Mouse (Mus musculus) small intestine, adult 2 months (tissue): ENCODE measurements around the gene Rph3al. TPM values are rescaled to one million over a fixed set of nuclear protein-coding genes. Genes with fewer than 3 reads are reported as not detected.
A peak's percentile ranks its signal among the peaks of the same experiment; 100 is the strongest.

Experiments
- H3K27ac ChIP-seq: fragments of 200-500 bp; 2 replicates; pipeline ENCODE4 v1.5.1; 2012; ENCODE audit warnings: low read depth, low read length, control low read depth, inconsistent platforms; ENCODE audit not compliant: insufficient read depth
- H3K27me3 ChIP-seq: fragments of 200-500 bp; 2 replicates; pipeline ENCODE4 v1.6.1; 2012; ENCODE audit warnings: mild to moderate bottlenecking, moderate library complexity, low read length, inconsistent platforms; ENCODE audit not compliant: control insufficient read depth, insufficient read depth
- H3K36me3 ChIP-seq: fragments of 200-500 bp; 2 replicates; pipeline ENCODE4 v1.6.1; 2012; ENCODE audit warnings: mild to moderate bottlenecking, low read length, control low read depth, inconsistent platforms; ENCODE audit not compliant: control insufficient read depth, insufficient read depth
- H3K4me1 ChIP-seq: fragments of 200-500 bp; 2 replicates; pipeline ENCODE4 v1.6.1; 2012; ENCODE audit warnings: low read length, inconsistent platforms, mixed read lengths; ENCODE audit not compliant: control insufficient read depth, insufficient read depth, insufficient read length
- H3K4me3 ChIP-seq: fragments of 200-500 bp; 2 replicates; pipeline ENCODE4 v1.5.1; 2012; ENCODE audit warnings: low read depth, mild to moderate bottlenecking, control low read depth, inconsistent platforms, low read length, moderate library complexity
- CTCF ChIP-seq: fragments of 200-500 bp; IDR thresholded peaks from 2 replicates; pipeline ENCODE4 v1.5.1; 2012; ENCODE audit warnings: low read depth, mild to moderate bottlenecking, control low read depth, inconsistent platforms, low read length, moderate library complexity, mixed read lengths; ENCODE audit not compliant: insufficient replicate concordance, insufficient read length; ENCODE audit errors: extremely low read depth
- POLR2A ChIP-seq: fragments of 200-500 bp; IDR thresholded peaks from 2 replicates; pipeline ENCODE4 v1.6.1; 2012; ENCODE audit warnings: low read depth, mild to moderate bottlenecking, control low read depth, inconsistent platforms, low read length, moderate library complexity
- WGBS: fragments of 180-500 bp; shearing (Covaris S2); methylation state at CpG from one replicate; pipeline ENCODE4 v1.1.7; 2018; 5-methylcytosine and 5-hydroxymethylcytosine counted together
- polyA plus RNA-seq: library from polyadenylated mRNA; depleted of rRNA; stranded (reverse); fragments of >200 nt; gene quantifications from 2 replicates; pipeline ENCODE4 v1.2.3, GENCODE M21; 2012

Rph3al gene
- polyA plus RNA-seq, 1 experiment: 12.6 TPM

DNA sequence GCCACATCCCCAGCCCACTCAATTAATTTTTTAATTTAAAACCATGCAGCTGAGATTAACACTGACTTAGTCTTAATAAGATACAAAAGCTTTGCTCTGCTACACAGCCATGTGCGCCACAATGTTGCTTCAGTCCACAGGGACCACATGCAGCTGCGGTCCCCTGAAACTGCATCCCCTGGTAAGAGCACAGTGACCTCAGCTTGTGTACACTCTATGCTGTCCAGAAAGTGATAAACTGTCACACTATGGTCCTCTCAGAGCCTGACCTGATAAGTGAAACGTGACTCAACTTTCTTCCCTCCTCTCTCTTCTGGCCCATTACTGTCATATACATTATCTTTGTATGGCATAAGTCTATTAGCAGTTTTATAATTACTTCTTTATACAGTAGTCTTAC is 12.2 kb upstream of the Rph3al start:
- H3K27me3 ChIP-seq: no peaks in the 10 kb centered on the region
- no peaks in the 10 kb centered on the region for H3K36me3 ChIP-seq
- TF ChIP-seq POLR2A: no peak
- TF ChIP-seq CTCF: no peak
- peaks cover 19% of the 10 kb centered on the region for H3K4me1 ChIP-seq
- H3K27ac ChIP-seq: no peak overlapping the region
- WGBS: 78% methylated on average over 3 of the region's 3 CpGs
- H3K4me3 ChIP-seq: no peak overlapping the region

DNA sequence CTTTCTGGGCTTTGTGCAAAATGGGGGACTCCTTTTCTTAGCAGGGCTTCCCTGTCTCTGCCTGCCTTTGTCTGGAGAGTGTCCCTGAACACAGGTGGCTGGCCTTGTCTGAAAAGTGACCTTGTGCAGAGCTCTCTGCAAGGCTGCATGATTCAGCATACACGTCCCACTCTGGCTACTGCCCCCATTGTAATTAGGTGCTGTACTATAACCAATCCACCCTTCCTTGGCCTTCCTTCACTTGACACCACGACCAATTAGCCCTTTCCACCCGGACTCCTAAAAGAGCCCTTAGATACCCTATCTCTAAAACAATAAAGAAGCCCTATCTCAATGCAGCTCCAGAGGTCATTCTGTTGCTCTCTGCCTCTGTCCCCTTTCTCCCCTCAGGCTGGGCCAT is 10.6 kb upstream of the Rph3al start:
- H3K27ac ChIP-seq: peak overlapping the region; percentile 63; the same call in 1 of the 2 replicates
- no peaks in the 10 kb centered on the region for H3K36me3 ChIP-seq
- no peaks in the 10 kb centered on the region for H3K27me3 ChIP-seq
- WGBS: 16% methylated on average over 3 of the region's 3 CpGs
- no peak overlapping the region for H3K4me3 ChIP-seq
- TF ChIP-seq POLR2A (no peak), CTCF (no peak)
- H3K4me1 ChIP-seq: peaks cover 17% of the 10 kb centered on the region

DNA sequence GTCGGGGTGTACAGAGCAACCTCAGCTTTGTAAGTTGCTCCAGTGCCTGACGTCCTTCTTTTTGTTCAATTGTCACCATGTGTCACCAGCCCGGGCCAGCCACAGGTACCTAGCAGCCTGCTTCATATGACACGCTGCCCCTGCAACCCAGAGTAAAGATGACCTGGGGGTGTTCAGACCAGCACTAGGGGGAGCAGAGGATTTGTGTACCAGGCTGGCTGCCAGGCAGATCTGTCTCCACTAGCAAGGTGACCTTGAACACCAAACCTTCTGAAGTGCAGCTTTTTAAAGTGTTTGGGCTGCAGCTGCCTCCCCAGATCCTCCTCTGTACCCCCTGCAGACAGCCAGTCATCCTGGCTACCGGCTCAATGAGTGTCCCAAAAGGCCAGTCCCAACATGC is 9.0 kb upstream of the Rph3al start:
- WGBS: 28% methylated on average over 5 of the region's 5 CpGs
- H3K4me1 ChIP-seq: peaks cover 15% of the 10 kb centered on the region; the same call in 1 of the 2 replicates
- TF ChIP-seq CTCF (no peak), POLR2A (no peak)
- H3K27me3 ChIP-seq: no peaks in the 10 kb centered on the region
- H3K36me3 ChIP-seq: no peaks in the 10 kb centered on the region
- no peak overlapping the region for H3K4me3 ChIP-seq
- peak overlapping the region; percentile 79 for H3K27ac ChIP-seq

DNA sequence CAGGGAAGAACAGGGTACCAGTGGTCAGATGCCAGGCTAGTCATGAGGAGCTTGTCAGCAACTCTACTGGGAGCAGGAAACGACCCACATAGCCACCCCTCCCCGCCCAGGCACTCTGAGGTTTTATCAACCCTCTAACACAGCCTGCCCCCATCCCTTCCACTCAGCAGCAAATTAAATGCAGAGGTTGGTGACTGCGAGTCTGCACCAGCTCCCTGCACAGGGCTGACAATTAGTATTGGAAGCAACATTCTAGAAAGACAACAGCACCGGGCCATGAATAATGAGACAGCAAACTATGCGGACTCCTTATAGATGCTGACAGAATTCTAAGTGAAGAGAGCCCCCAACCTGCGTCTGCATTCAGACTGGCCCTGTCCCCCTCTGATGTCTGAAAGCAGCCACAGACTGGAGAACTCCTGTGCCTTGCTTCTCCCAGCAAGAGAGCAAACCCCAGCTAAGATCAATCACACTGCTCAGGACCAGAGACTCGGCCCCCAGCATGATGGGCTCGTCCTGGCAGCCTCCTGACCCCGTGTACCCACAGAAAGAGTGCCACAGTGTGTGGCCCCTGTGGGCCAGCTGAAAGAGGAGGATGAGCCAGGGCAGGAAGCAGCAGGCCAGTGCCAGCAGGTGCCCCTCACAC is 7.7 kb upstream of the Rph3al start:
- no peak overlapping the region for H3K27ac ChIP-seq
- 72% methylated on average over 9 of the region's 9 CpGs for WGBS
- TF ChIP-seq POLR2A (no peak), CTCF (no peak)
- H3K27me3 ChIP-seq: no peaks in the 10 kb centered on the region
- peaks cover 15% of the 10 kb centered on the region; the same call in 1 of the 2 replicates for H3K4me1 ChIP-seq
- no peaks in the 10 kb centered on the region for H3K36me3 ChIP-seq
- H3K4me3 ChIP-seq: no peak overlapping the region

DNA sequence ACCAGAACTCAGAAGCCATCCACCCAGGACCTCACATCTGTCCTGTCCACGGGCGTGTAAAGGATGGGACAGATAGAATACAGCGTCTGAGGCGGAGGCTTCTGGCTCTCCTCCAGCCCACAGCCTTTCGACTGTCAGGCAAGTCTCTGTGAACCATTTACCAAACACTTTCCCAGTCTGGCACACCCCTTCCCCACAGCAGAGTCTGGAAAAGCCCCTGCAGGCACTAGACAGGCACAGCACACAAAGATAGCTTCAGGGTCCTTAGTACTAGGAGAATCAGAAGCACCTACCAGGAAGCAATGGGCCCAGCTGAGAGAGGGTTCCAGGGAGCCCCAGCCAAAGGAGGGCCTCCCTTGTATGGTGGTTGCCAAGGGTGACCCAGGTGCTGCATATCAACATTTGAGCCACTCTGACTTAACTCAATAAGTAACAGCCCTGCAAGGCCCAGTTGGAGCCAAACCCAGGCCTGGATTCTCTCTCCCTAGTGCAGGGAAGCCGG is 808 bp downstream of the Rph3al start:
- H3K4me3 ChIP-seq: peak overlapping the region; percentile 43
- peak overlapping the region; percentile 67 for H3K27ac ChIP-seq
- 15% methylated on average over 6 of the region's 6 CpGs for WGBS
- H3K27me3 ChIP-seq: no peaks in the 10 kb centered on the region
- H3K4me1 ChIP-seq: peaks cover 34% of the 10 kb centered on the region
- TF ChIP-seq POLR2A (no peak), CTCF (no peak)
- no peaks in the 10 kb centered on the region for H3K36me3 ChIP-seq

DNA sequence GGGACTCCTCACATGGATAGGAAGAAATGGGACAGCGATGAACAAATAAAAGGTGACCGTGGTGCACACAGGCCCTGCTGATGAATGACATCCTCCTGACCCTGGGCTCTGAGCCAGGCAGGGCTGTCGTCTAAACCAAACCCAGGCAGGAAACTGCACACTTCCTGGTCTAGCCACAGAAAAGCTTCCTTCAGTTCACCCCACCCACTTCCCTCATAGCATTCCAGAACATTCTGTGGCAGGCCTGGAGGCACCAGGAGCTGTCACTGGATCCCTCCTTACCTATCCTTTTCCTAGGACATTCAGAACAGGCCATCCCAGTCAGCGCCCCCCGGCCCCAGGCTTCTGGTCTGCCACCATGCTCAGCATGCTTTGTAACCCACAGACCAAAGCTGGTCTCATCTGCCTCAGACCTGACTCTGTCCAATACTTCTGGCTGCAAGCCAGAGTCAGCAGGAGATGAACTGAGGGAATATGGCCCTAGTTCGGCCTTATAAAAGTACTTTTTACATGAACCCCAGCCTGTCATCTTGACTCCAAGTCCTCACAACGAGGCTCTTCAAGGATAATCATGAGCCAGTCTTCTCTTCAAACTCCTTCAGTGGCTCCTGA is 2.3 kb downstream of the Rph3al start:
- H3K36me3 ChIP-seq: no peaks in the 10 kb centered on the region
- TF ChIP-seq CTCF (no peak), POLR2A (no peak)
- peak overlapping the region; percentile 93 for H3K27ac ChIP-seq
- peaks cover 34% of the 10 kb centered on the region for H3K4me1 ChIP-seq
- H3K27me3 ChIP-seq: no peaks in the 10 kb centered on the region
- no peak overlapping the region for H3K4me3 ChIP-seq
- 24% methylated on average over 7 of the region's 7 CpGs for WGBS

DNA sequence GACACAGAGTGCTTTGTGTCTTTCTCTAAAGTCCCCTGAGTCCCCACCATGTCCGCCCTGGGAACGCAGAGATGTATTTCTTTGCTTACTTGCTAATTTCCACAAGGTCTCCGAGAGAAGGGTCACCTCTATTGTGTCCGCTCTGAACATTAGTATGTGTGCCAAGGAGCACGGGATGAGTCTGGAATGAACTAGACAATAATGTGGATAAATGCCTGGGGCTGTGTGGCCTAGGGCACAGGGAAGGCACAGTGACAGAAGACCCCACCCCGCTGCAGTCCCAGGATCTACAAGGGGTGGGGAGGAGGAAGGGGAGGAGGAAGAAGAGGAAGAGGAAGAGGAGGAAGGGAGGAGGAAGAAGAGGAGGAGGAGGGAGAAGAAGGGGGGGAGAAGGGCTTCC is 3.8 kb downstream of the Rph3al start:
- H3K27ac ChIP-seq: no peak overlapping the region
- TF ChIP-seq POLR2A: no peak
- TF ChIP-seq CTCF: no peak
- no peaks in the 10 kb centered on the region for H3K36me3 ChIP-seq
- WGBS: 89% methylated on average over 6 of the region's 6 CpGs
- no peak overlapping the region for H3K4me3 ChIP-seq
- H3K4me1 ChIP-seq: peaks cover 41% of the 10 kb centered on the region
- no peaks in the 10 kb centered on the region for H3K27me3 ChIP-seq
